Mouse (Mus musculus): ENCODE measurements around the gene Iscu. TPM values are rescaled to one million over a fixed set of nuclear protein-coding genes. Genes with fewer than 3 reads are reported as not detected.
A peak's percentile ranks its signal among the peaks of the same experiment; 100 is the strongest.

Iscu gene
- polyA plus RNA-seq (2015; fragmentation: Nextera tagmentation; extraction: Ambion mirVana): 76.9 and 79.6 TPM in 2 replicates

DNA sequence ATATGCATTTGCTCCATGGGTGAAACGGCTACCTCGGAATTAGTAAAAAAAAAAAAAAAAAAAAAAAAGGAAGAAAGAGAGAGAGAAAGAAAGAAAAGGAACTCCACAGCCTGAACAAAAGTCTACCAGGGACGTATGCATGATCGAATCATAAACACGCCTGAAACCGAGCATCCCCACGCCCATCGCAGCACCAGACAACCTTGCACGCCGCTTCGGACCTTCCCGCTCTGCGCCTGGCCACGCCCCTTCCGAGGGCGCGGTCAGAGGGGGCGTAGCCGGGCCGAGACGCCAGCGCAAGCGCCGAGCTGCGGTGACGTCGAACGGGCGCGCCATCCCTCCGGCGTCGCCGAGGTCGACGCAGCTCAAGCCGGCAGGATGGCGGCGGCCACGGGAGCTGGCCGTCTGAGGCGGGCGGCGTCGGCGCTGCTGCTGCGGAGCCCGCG is at the start of gene Iscu, which contains the start of gene Sart3:
Gene Iscu (plus strand): TSS at position 299 of the 446 bp plus-strand sequence.
Gene Sart3 (minus strand): TSS at position 61 of the 446 bp plus-strand sequence.
- peak within 1 kb of the TSS; percentile 89 for H3K9ac ChIP-seq (replicated peaks; ENCODE audit: low read depth, low read length)
- 0% methylated on average over 46 of the region's 49 CpGs for WGBS
- peaks cover 26% of the 10 kb centered on the region for H3K4me1 ChIP-seq (replicated peaks; ENCODE audit: control insufficient read depth, insufficient read depth, low read length)
- peak within 1 kb of the TSS; percentile 57 for H3K4me2 ChIP-seq (ENCODE audit: low read length)
- H3K4me3 ChIP-seq (replicated peaks; ENCODE audit: low read length): peak within 1 kb of the TSS; percentile 100
- no peaks in the 10 kb centered on the region for H3K9me3 ChIP-seq (ENCODE audit: control insufficient read depth, low read length)
- H3K36me3 ChIP-seq (ENCODE audit: control insufficient read depth, insufficient read depth): peaks cover 4% of the 10 kb centered on the region; the same call in 1 of the 2 replicates
- peak within 1 kb of the TSS; percentile 99 for H3K27ac ChIP-seq (ENCODE audit: low read length)
- peak; percentile 77 for ATAC-seq
- no peaks in the 10 kb centered on the region for H3K27me3 ChIP-seq (replicated peaks; ENCODE audit: control insufficient read depth, insufficient read depth, low read length)

DNA sequence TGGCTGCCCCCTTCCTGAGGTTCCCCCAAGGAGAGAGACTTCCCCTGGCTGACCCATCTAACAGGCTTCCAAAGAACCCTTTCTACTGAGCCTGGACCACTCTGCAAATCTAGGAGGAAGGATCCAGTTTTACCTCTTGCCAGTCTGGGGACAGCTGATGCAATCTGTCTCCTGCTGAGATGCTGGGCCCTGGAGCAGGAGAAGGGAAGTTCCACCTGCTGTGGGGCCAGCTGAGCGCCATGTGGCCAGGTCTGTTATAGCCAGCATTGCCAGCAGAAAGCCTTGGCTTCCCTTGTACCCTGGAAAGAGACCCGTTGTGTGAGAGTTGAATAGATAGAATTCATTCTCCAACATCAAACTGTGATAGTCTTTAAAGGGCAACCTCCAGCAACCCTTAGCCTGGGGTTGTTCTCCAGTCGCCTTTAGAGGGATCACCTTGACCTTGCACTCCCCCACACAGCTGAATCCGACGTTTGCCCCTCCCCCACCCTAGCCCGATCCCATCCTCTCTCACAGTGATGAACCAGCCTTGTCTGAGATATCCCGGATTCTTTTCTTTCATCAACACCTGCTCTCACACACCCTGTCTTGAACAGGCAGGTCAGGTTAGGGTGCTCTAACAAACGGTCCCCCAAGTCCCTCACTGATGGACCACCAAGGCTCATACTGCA is 48.8 kb upstream of the Iscu start:
- Histone ChIP-seq H3K27me3 (replicated peaks; ENCODE audit: control insufficient read depth, insufficient read depth, low read length) (no peaks in the 10 kb centered on the region), H3K9ac (replicated peaks; ENCODE audit: low read depth, low read length) (no peak overlapping the region), H3K4me1 (replicated peaks; ENCODE audit: control insufficient read depth, insufficient read depth, low read length) (peaks cover 17% of the 10 kb centered on the region), H3K36me3 (ENCODE audit: control insufficient read depth, insufficient read depth) (no peaks in the 10 kb centered on the region), H3K4me2 (ENCODE audit: low read length) (no peak overlapping the region), H3K4me3 (replicated peaks; ENCODE audit: low read length) (no peak overlapping the region), H3K27ac (ENCODE audit: low read length) (no peak overlapping the region), H3K9me3 (ENCODE audit: control insufficient read depth, low read length) (no peaks in the 10 kb centered on the region)
- ATAC-seq: peak; percentile 8; the same call in 1 of the 2 replicates
- 36% methylated on average over 8 of the region's 8 CpGs for WGBS

DNA sequence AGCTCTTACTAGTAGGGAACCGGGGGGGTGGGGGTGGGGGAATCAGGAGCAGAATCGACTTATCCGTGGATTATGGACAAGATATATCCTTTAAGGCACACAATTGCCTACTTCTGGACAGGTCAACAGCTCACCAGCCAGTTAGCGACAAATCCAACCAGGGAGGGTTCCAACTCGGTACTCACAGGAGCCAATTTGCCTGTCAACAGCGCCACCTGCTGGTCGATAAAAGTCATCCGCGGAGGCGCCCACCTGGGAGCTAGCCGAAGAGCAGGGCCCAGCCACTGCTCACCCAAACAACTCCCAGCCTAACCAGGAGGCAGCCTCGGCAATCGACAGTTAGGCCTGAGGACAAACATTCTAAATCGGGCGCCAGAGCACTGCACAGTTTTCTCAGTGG is 48.1 kb upstream of the Iscu start, which contains the start of gene 1700069L16Rik:
Gene 1700069L16Rik (minus strand): TSS at position 327 of the 400 bp plus-strand sequence.
- ATAC-seq: peak; percentile 76
- 3% methylated on average over 15 of the region's 15 CpGs for WGBS
- Histone ChIP-seq H3K4me2 (ENCODE audit: low read length) (no peak within 1 kb of the TSS), H3K36me3 (ENCODE audit: control insufficient read depth, insufficient read depth) (no peaks in the 10 kb centered on the region), H3K9ac (replicated peaks; ENCODE audit: low read depth, low read length) (no peak within 1 kb of the TSS), H3K27me3 (replicated peaks; ENCODE audit: control insufficient read depth, insufficient read depth, low read length) (no peaks in the 10 kb centered on the region), H3K4me3 (replicated peaks; ENCODE audit: low read length) (no peak within 1 kb of the TSS), H3K4me1 (replicated peaks; ENCODE audit: control insufficient read depth, insufficient read depth, low read length) (peaks cover 10% of the 10 kb centered on the region), H3K9me3 (ENCODE audit: control insufficient read depth, low read length) (no peaks in the 10 kb centered on the region), H3K27ac (ENCODE audit: low read length) (no peak within 1 kb of the TSS)

DNA sequence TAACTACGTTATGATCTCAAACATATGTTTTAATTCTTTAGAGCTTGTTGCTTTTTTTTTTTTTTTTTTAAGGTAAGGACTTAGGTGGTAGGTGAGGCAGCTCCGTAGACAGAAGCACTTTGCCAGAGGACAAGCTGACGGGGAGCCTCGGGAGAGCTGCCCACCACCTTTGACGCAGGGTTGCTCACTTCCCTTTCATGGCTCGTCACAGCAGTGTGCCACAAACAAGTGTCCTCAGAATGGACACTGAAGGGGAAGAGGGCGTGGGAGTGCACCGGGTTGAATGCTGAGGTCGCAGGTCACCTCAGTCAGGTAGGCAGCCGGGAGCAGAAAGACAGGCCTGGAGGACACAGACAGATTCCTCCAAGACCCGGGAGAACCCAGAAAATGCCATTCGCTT is 47.1 kb upstream of the Iscu start:
- H3K4me1 ChIP-seq (replicated peaks; ENCODE audit: control insufficient read depth, insufficient read depth, low read length): peaks cover 5% of the 10 kb centered on the region
- H3K9ac ChIP-seq (replicated peaks; ENCODE audit: low read depth, low read length): no peak overlapping the region
- H3K27ac ChIP-seq (ENCODE audit: low read length): no peak overlapping the region
- no peaks in the 10 kb centered on the region for H3K36me3 ChIP-seq (ENCODE audit: control insufficient read depth, insufficient read depth)
- 68% methylated on average over 12 of the region's 12 CpGs for WGBS
- no peak overlapping the region for H3K4me2 ChIP-seq (ENCODE audit: low read length)
- no peaks in the 10 kb centered on the region for H3K9me3 ChIP-seq (ENCODE audit: control insufficient read depth, low read length)
- ATAC-seq: no peak
- H3K4me3 ChIP-seq (replicated peaks; ENCODE audit: low read length): no peak overlapping the region
- H3K27me3 ChIP-seq (replicated peaks; ENCODE audit: control insufficient read depth, insufficient read depth, low read length): no peaks in the 10 kb centered on the region

DNA sequence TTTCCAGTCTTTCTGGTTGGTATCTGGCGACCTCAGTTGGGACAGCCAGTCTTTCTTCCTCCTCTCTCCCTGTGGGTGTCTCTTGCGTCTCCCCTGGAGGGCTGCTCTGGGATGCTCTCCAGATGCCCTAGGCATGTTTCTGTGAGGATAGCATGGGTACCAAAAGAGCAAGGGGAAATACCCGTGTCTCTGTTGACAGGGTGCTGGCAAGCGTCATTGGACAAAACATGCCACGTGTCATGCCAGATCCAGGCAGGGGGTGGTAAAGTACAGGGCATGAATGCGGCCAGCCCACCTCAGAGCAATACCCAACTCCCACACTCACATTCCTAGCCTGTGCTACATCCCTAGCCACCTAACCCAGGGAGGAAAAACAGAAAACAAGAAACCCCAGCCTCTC is 45.9 kb upstream of the Iscu start:
- Histone ChIP-seq H3K9me3 (ENCODE audit: control insufficient read depth, low read length) (no peaks in the 10 kb centered on the region), H3K9ac (replicated peaks; ENCODE audit: low read depth, low read length) (no peak overlapping the region), H3K27ac (ENCODE audit: low read length) (no peak overlapping the region), H3K4me3 (replicated peaks; ENCODE audit: low read length) (no peak overlapping the region), H3K36me3 (ENCODE audit: control insufficient read depth, insufficient read depth) (no peaks in the 10 kb centered on the region), H3K4me1 (replicated peaks; ENCODE audit: control insufficient read depth, insufficient read depth, low read length) (peaks cover 5% of the 10 kb centered on the region), H3K27me3 (replicated peaks; ENCODE audit: control insufficient read depth, insufficient read depth, low read length) (no peaks in the 10 kb centered on the region), H3K4me2 (ENCODE audit: low read length) (no peak overlapping the region)
- no peak for ATAC-seq
- WGBS: 75% methylated on average over 6 of the region's 6 CpGs

DNA sequence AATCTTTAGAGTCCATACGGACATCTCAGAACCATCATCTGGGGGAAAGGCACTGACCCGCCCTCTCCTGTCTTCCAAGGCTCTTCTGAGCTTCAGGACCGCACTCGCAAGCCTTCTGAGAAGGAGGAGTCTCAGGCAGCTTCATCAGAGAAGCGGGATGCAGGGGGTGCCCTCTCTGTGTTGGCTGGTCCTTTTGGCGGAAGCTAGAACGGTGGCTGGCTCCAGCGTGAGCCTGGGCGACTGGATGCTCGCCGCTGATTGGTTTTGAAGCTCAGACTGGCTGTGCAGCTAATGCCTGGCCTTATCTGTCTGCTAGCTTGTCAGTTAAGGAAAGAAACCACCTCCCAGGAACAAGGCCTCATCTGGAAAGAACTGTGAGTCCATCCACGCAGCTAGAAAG is 45.3 kb upstream of the Iscu start:
- Histone ChIP-seq H3K27ac (ENCODE audit: low read length) (no peak overlapping the region), H3K4me2 (ENCODE audit: low read length) (no peak overlapping the region), H3K36me3 (ENCODE audit: control insufficient read depth, insufficient read depth) (no peaks in the 10 kb centered on the region), H3K27me3 (replicated peaks; ENCODE audit: control insufficient read depth, insufficient read depth, low read length) (no peaks in the 10 kb centered on the region), H3K4me1 (replicated peaks; ENCODE audit: control insufficient read depth, insufficient read depth, low read length) (peaks cover 5% of the 10 kb centered on the region), H3K4me3 (replicated peaks; ENCODE audit: low read length) (no peak overlapping the region), H3K9me3 (ENCODE audit: control insufficient read depth, low read length) (no peaks in the 10 kb centered on the region), H3K9ac (replicated peaks; ENCODE audit: low read depth, low read length) (no peak overlapping the region)
- 63% methylated on average over 12 of the region's 12 CpGs for WGBS
- ATAC-seq: no peak

DNA sequence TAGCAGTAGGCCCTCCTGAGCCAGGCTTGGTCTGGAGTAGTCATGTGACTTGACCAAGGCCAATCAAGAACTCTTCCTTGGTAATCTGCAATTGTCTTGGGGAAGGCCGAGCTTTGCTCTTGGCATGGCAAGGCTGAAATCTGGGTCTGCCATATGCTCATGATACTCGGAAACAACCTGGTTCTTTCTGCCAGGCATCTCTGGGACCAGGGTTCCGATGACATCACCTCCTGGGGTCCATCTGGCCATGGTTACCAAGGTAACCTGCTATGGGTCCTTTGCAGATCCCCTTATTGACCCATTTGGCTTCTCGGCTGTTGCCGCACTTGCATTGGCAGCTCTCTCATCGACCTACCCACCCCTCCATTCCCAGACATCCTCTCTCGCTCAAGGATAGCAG is 44.5 kb upstream of the Iscu start:
- H3K9ac ChIP-seq (replicated peaks; ENCODE audit: low read depth, low read length): no peak overlapping the region
- H3K4me1 ChIP-seq (replicated peaks; ENCODE audit: control insufficient read depth, insufficient read depth, low read length): peaks cover 5% of the 10 kb centered on the region
- no peak overlapping the region for H3K4me3 ChIP-seq (replicated peaks; ENCODE audit: low read length)
- no peaks in the 10 kb centered on the region for H3K36me3 ChIP-seq (ENCODE audit: control insufficient read depth, insufficient read depth)
- no peak overlapping the region for H3K27ac ChIP-seq (ENCODE audit: low read length)
- no peak overlapping the region for H3K4me2 ChIP-seq (ENCODE audit: low read length)
- WGBS: 66% methylated on average over 7 of the region's 7 CpGs
- ATAC-seq: no peak
- no peaks in the 10 kb centered on the region for H3K27me3 ChIP-seq (replicated peaks; ENCODE audit: control insufficient read depth, insufficient read depth, low read length)
- H3K9me3 ChIP-seq (ENCODE audit: control insufficient read depth, low read length): no peaks in the 10 kb centered on the region

DNA sequence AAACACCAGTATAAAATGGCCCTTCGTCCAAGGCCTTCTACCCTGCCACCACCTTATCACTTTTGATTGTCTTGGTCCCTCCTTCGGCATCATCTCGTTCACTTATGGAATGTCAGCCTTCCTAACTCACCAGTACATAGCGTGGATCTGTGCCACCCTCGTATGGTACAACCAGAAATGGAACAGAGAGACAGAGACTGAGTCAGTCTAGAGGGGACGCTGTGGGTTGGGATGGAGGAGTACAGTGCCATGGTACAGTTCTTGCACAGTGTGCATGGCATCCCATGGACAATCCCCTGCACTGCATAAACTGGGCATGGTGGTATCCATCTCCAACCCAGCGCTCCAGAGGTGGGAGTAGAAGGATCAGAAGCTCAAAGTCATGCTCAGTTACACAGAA is 43.9 kb upstream of the Iscu start:
- WGBS: 88% methylated on average over 7 of the region's 7 CpGs
- ATAC-seq: no peak
- H3K36me3 ChIP-seq (ENCODE audit: control insufficient read depth, insufficient read depth): no peaks in the 10 kb centered on the region

DNA sequence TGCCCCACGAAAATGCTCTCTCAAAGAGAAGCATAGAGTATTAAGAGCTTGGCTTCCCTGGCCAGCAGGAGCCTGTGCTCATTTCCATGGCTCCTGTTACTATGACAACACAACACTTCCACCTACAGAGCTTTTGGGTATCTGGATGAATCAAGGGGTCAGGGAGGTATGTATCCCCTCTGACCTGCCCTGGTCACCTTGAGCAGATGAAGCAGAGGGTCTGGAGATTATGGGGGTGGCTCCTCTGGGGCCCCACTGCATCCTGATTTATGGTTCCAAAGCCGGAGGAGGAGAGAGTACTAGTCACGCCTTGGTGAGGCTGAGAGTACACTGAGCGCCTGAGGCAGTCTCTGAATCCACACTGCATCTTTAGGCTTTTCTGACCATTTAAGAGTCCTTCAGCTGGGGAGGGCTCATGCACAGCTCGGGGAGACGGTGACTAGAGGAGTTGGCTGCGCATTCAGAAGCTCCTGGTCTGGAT is 41.9 kb upstream of the Iscu start:
- no peaks in the 10 kb centered on the region for H3K36me3 ChIP-seq (ENCODE audit: control insufficient read depth, insufficient read depth)
- 63% methylated on average over 7 of the region's 7 CpGs for WGBS
- H3K27ac ChIP-seq (ENCODE audit: low read length): peak overlapping the region; percentile 14; the same call in 1 of the 2 replicates
- H3K27me3 ChIP-seq (replicated peaks; ENCODE audit: control insufficient read depth, insufficient read depth, low read length): no peaks in the 10 kb centered on the region
- no peak overlapping the region for H3K4me2 ChIP-seq (ENCODE audit: low read length)
- no peak overlapping the region for H3K4me3 ChIP-seq (replicated peaks; ENCODE audit: low read length)
- ATAC-seq: no peak
- H3K9me3 ChIP-seq (ENCODE audit: control insufficient read depth, low read length): no peaks in the 10 kb centered on the region
- peaks cover 6% of the 10 kb centered on the region for H3K4me1 ChIP-seq (replicated peaks; ENCODE audit: control insufficient read depth, insufficient read depth, low read length)
- H3K9ac ChIP-seq (replicated peaks; ENCODE audit: low read depth, low read length): no peak overlapping the region

More for the DNA sequence above, 43.9 kb upstream of the Iscu start:
- Histone ChIP-seq H3K27ac (ENCODE audit: low read length) (no peak overlapping the region), H3K27me3 (replicated peaks; ENCODE audit: control insufficient read depth, insufficient read depth, low read length) (no peaks in the 10 kb centered on the region), H3K9me3 (ENCODE audit: control insufficient read depth, low read length) (no peaks in the 10 kb centered on the region), H3K4me3 (replicated peaks; ENCODE audit: low read length) (no peak overlapping the region), H3K4me2 (ENCODE audit: low read length) (no peak overlapping the region), H3K9ac (replicated peaks; ENCODE audit: low read depth, low read length) (no peak overlapping the region), H3K4me1 (replicated peaks; ENCODE audit: control insufficient read depth, insufficient read depth, low read length) (peaks cover 5% of the 10 kb centered on the region)
